Comparison of ENCODE assay signal across 26 mouse cellular contexts in genomic region chr9:76364874-76365273, GRCm38 (mm10). TPM values are rescaled to one million over a fixed set of nuclear protein-coding genes. Genes with fewer than 3 reads are reported as not detected.
"Had no signal": no experiment of that assay in that cellular context is flagged by ENCODE, and none has a peak within 500 bp of the region (broad histone marks: within the 10 kb centered on the region; RNA-seq: fewer than 3 reads in every experiment).

No protein-coding gene starts in this region.

- ATAC-seq: intestine, embryonic 15.5 days; liver, embryonic 12.5 days; midbrain, embryonic 15.5 days had no signal

- DNase-seq: kidney, adult 11 months; kidney, adult 8-10 months; kidney, postnatal 10 days; kidney, postnatal 36 days; layer of hippocampus, adult 9-11 months; liver; lung, adult 18-20 months; lung, postnatal 14 days; retina, postnatal 1 day; right cerebral cortex, postnatal 25 days; thymus, adult 2 months; thymus, postnatal 14 days had no signal

- H3K4me3 ChIP-seq: intestine, embryonic 15.5 days; kidney, embryonic 15.5 days; limb, embryonic 10.5 days; limb, embryonic 13.5 days; liver, embryonic 12.5 days; liver, embryonic 15.5 days; midbrain, embryonic 12.5 days; midbrain, embryonic 15.5 days; neural tube, embryonic 12.5 days; neural tube, embryonic 15.5 days had no signal

- H3K36me3 ChIP-seq: intestine, embryonic 15.5 days; kidney, embryonic 15.5 days; limb, embryonic 10.5 days; limb, embryonic 13.5 days; liver, embryonic 12.5 days; liver, embryonic 15.5 days; midbrain, embryonic 12.5 days; midbrain, embryonic 15.5 days; neural tube, embryonic 12.5 days; neural tube, embryonic 15.5 days had no signal

- H3K27me3 ChIP-seq: intestine, embryonic 15.5 days; kidney, embryonic 15.5 days; limb, embryonic 13.5 days; liver, embryonic 12.5 days; liver, embryonic 15.5 days; midbrain, embryonic 12.5 days; midbrain, embryonic 15.5 days; neural tube, embryonic 12.5 days; neural tube, embryonic 15.5 days had no signal

- H3K4me1 ChIP-seq: intestine, embryonic 15.5 days; kidney, embryonic 15.5 days; limb, embryonic 10.5 days; limb, embryonic 13.5 days; liver, embryonic 12.5 days; liver, embryonic 15.5 days; midbrain, embryonic 12.5 days; midbrain, embryonic 15.5 days; neural tube, embryonic 12.5 days; neural tube, embryonic 15.5 days had no signal

- H3K27ac ChIP-seq: intestine, embryonic 15.5 days; kidney, embryonic 15.5 days; limb, embryonic 10.5 days; limb, embryonic 13.5 days; liver, embryonic 12.5 days; liver, embryonic 15.5 days; macrophage; midbrain, embryonic 12.5 days; midbrain, embryonic 15.5 days; neural tube, embryonic 12.5 days; neural tube, embryonic 15.5 days; stomach, postnatal 0 days had no signal

- H3K9me3 ChIP-seq: intestine, embryonic 15.5 days; kidney, embryonic 15.5 days; limb, embryonic 10.5 days; limb, embryonic 13.5 days; liver, embryonic 12.5 days; liver, embryonic 15.5 days; midbrain, embryonic 12.5 days; midbrain, embryonic 15.5 days; neural tube, embryonic 12.5 days; neural tube, embryonic 15.5 days had no signal

RNA-seq across cellular contexts. Expression of gene Hcrtr2, which starts 41.2 kb away (rescaled TPM):
- total RNA-seq: megakaryocyte, adult 5-6 weeks had no signal
- polyA plus RNA-seq: liver, embryonic 12.5 days; macrophage; stomach, embryonic 14.5 days; thymus, adult 2 months had no signal
